In the genomic region with DNA sequence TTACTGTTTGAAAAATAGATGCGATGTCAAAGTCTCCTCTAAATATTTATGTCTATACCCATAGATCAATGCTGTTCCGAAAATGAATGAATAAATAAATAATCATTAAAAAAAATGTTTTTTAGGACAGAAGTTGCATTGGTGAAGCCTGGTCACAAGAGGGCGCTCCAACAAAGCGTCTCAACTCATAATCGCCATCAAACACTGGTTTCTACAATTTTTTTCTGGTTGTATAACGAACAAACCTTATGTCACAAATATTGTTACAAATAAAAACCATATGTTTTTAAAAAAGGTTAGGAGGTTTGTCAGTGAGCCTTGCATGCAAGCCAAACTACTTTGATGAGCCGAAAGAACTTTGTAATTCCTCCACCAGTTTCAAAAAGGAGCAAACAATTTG, we compare ENCODE assay signal across 8 mouse cellular contexts. TPM values are rescaled to one million over a fixed set of nuclear protein-coding genes. Genes with fewer than 3 reads are reported as not detected.
DNase-seq lines count a peak whose midpoint lies in the region; ATAC-seq lines count a peak whose summit lies in the region.

No protein-coding gene starts in this region.

- peak; percentile 77 for DNase-seq in forebrain, embryonic 14.5 days (ENCODE audit: low spot score)
- no peak for DNase-seq in forebrain, embryonic 10.5 days (ENCODE audit: extremely low spot score, low spot score)
- DNase-seq in left cerebral cortex, postnatal 4 days = peak; percentile 42
- no peak for DNase-seq in left cerebral cortex, adult 8-10 months (ENCODE audit: low spot score in 2 of 2)
- peak; percentile 53 for DNase-seq in MN1 (ENCODE audit: low spot score)
- DNase-seq in embryonic facial prominence, embryonic 11.5 days (ENCODE audit: low spot score) = peak; percentile 80
- peak; percentile 60 for DNase-seq in neural tube, embryonic 11.5 days (ENCODE audit: low spot score)
- DNase-seq in gastrocnemius, postnatal 25 days = no peak

- no peaks in the 10 kb centered on the region for H3K4me1 ChIP-seq in forebrain, embryonic 14.5 days (ENCODE audit: control insufficient read depth, insufficient read depth, low read length)
- peaks cover 13% of the 10 kb centered on the region; the same call in 1 of the 2 replicates for H3K4me1 ChIP-seq in forebrain, embryonic 10.5 days
- H3K4me1 ChIP-seq in embryonic facial prominence, embryonic 11.5 days (ENCODE audit: control insufficient read depth, insufficient read depth, low read length) = no peaks in the 10 kb centered on the region
- H3K4me1 ChIP-seq in neural tube, embryonic 11.5 days (ENCODE audit: control insufficient read depth, insufficient read depth, low read length) = no peaks in the 10 kb centered on the region

- H3K4me2 ChIP-seq in forebrain, embryonic 14.5 days (ENCODE audit: low read length) = no peak overlapping the region
- no peak overlapping the region for H3K4me2 ChIP-seq in embryonic facial prominence, embryonic 11.5 days (ENCODE audit: low read depth, low read length)
- no peak overlapping the region for H3K4me2 ChIP-seq in neural tube, embryonic 11.5 days (ENCODE audit: low read depth)

- H3K27me3 ChIP-seq in forebrain, embryonic 14.5 days (replicated peaks; ENCODE audit: control insufficient read depth, insufficient read depth, low read length) = peaks cover 4% of the 10 kb centered on the region; the same call in 1 of the 2 replicates
- H3K27me3 ChIP-seq in forebrain, embryonic 10.5 days (ENCODE audit: poor library complexity, severe bottlenecking) = peaks cover 40% of the 10 kb centered on the region
- no peaks in the 10 kb centered on the region for H3K27me3 ChIP-seq in embryonic facial prominence, embryonic 11.5 days (ENCODE audit: control insufficient read depth, insufficient read depth, low read length)
- H3K27me3 ChIP-seq in neural tube, embryonic 11.5 days (ENCODE audit: control insufficient read depth, insufficient read depth, low read length) = no peaks in the 10 kb centered on the region; the same call in 1 of the 2 replicates

- ATAC-seq in forebrain, embryonic 14.5 days = no peak
- ATAC-seq in embryonic facial prominence, embryonic 11.5 days (replicated peaks; ENCODE audit: insufficient number of reproducible peaks, low FRiP score, low TSS enrichment, low read depth) = no peak
- no peak for ATAC-seq in neural tube, embryonic 11.5 days (ENCODE audit: insufficient read depth, low FRiP score, low TSS enrichment)

- H3K36me3 ChIP-seq in forebrain, embryonic 14.5 days (ENCODE audit: control insufficient read depth, insufficient read depth, low read length) = no peaks in the 10 kb centered on the region
- no peaks in the 10 kb centered on the region for H3K36me3 ChIP-seq in forebrain, embryonic 10.5 days (replicated peaks)
- H3K36me3 ChIP-seq in embryonic facial prominence, embryonic 11.5 days (replicated peaks; ENCODE audit: control insufficient read depth, insufficient read depth, low read depth, low read length) = no peaks in the 10 kb centered on the region
- H3K36me3 ChIP-seq in neural tube, embryonic 11.5 days (ENCODE audit: control insufficient read depth, insufficient read depth, low read length) = no peaks in the 10 kb centered on the region

- no peaks in the 10 kb centered on the region for H3K9me3 ChIP-seq in forebrain, embryonic 14.5 days (replicated peaks; ENCODE audit: control insufficient read depth, low read length)
- H3K9me3 ChIP-seq in forebrain, embryonic 10.5 days = no peaks in the 10 kb centered on the region
- H3K9me3 ChIP-seq in embryonic facial prominence, embryonic 11.5 days (replicated peaks; ENCODE audit: control insufficient read depth, low read length) = no peaks in the 10 kb centered on the region
- H3K9me3 ChIP-seq in neural tube, embryonic 11.5 days (ENCODE audit: control insufficient read depth, low read length) = no peaks in the 10 kb centered on the region

- intact Hi-C loops in left cerebral cortex, postnatal 4 days (cut with DNase I) = loop anchor here (5.0 to 10.0 kb wide), 3 partner anchors 262 to 482 kb away; a partner anchor contains a TSS

- H3K4me3 ChIP-seq in forebrain, embryonic 14.5 days (ENCODE audit: low read depth, low read length) = no peak overlapping the region
- no peak overlapping the region for H3K4me3 ChIP-seq in forebrain, embryonic 10.5 days
- H3K4me3 ChIP-seq in embryonic facial prominence, embryonic 11.5 days (ENCODE audit: low read depth, low read length) = no peak overlapping the region
- no peak overlapping the region for H3K4me3 ChIP-seq in neural tube, embryonic 11.5 days (ENCODE audit: low read depth, low read length)

- no peak overlapping the region for H3K9ac ChIP-seq in forebrain, embryonic 14.5 days (ENCODE audit: low read length)
- H3K9ac ChIP-seq in embryonic facial prominence, embryonic 11.5 days (replicated peaks; ENCODE audit: low read length) = no peak overlapping the region
- no peak overlapping the region for H3K9ac ChIP-seq in neural tube, embryonic 11.5 days (ENCODE audit: low read length)

- no peak overlapping the region for H3K27ac ChIP-seq in forebrain, embryonic 14.5 days (ENCODE audit: low read depth, low read length)
- no peak overlapping the region for H3K27ac ChIP-seq in forebrain, embryonic 10.5 days
- H3K27ac ChIP-seq in embryonic facial prominence, embryonic 11.5 days (replicated peaks; ENCODE audit: low read depth, low read length) = no peak overlapping the region
- no peak overlapping the region for H3K27ac ChIP-seq in neural tube, embryonic 11.5 days (ENCODE audit: low read depth, low read length)

- 12% methylated on average over 7 of the region's 7 CpGs for WGBS in forebrain, embryonic 14.5 days
- WGBS in forebrain, embryonic 10.5 days = 15% methylated on average over 7 of the region's 7 CpGs
- WGBS in embryonic facial prominence, embryonic 11.5 days = 11% methylated on average over 7 of the region's 7 CpGs
- 13% methylated on average over 7 of the region's 7 CpGs for WGBS in neural tube, embryonic 11.5 days

RNA-seq across cellular contexts. Expression of a gene that starts 52.2 kb away (rescaled TPM):
- polyA plus RNA-seq in forebrain, embryonic 14.5 days (2014; fragmentation: Nextera tagmentation; extraction: Ambion mirVana) = 109 and 118 TPM in 2 replicates
- polyA plus RNA-seq in forebrain, embryonic 10.5 days (2016; fragmentation: Nextera tagmentation; extraction: Ambion mirVana) = 91.9 and 100 TPM in 2 replicates
- 10 to 100 TPM; 23.2 to 24.1 TPM for total RNA-seq in left cerebral cortex, postnatal 4 days (2021)
- 10 to 100 TPM; 12.3 to 16.1 (median 14.6) TPM for total RNA-seq in left cerebral cortex, adult 8-10 months (2022)
- polyA plus RNA-seq in embryonic facial prominence, embryonic 11.5 days (2014; fragmentation: Nextera tagmentation; extraction: Ambion mirVana) = 288 and 316 TPM in 2 replicates
- polyA plus RNA-seq in neural tube, embryonic 11.5 days (2014; fragmentation: Nextera tagmentation; extraction: Ambion mirVana) = 167 and 179 TPM in 2 replicates
- 10 to 100 TPM; 52.8 to 74.7 TPM for total RNA-seq in gastrocnemius, postnatal 25 days (2021)

Comparison
In these comparisons a context has a peak if more than half of its experiments do, and no peak if none do; other contexts are left out.
1. DNase-seq: peak in forebrain, embryonic 14.5 days (single experiment), left cerebral cortex, postnatal 4 days (single experiment), MN1 (single experiment), embryonic facial prominence, embryonic 11.5 days (single experiment) and neural tube, embryonic 11.5 days (single experiment); none in forebrain, embryonic 10.5 days (single experiment), left cerebral cortex, adult 8-10 months (0 of 2) and gastrocnemius, postnatal 25 days (single experiment).